Mouse (Mus musculus): ENCODE measurements at regions not wholly inside any gene's neighbourhood (a gene's known extent, or its start where the extent isn't known, plus 50 kb on each side); places are given as distances from the start of the nearest gene placed in this dataset.

GRCm38 (mm10) chr2:160435622-160436021, 68.8 kb upstream of the Mafb start:
- TF ChIP-seq CTCF (IDR thresholded peaks at IDR 0.05; ENCODE audit: insufficient read depth, low read depth, low read length) (no peak), POLR2A (IDR thresholded peaks at IDR 0.05; ENCODE audit: insufficient read depth, low read depth, low read length) (no peak)

Data from olfactory bulb, adult 2 months (tissue).